Mouse (Mus musculus) lung, adult 2 months (tissue): ENCODE measurements at regions not wholly inside any gene's neighbourhood (a gene's known extent, or its start where the extent isn't known, plus 50 kb on each side); places are given as distances from the start of the nearest gene placed in this dataset.

Experiments
- CTCF ChIP-seq: fragments of 200-500 bp; IDR thresholded peaks from 2 replicates; pipeline ENCODE4 v1.5.1; 2011; ENCODE audit warnings: mild to moderate bottlenecking, low read length, control low read depth; ENCODE audit not compliant: insufficient read depth
- POLR2A ChIP-seq: fragments of 200-500 bp; IDR thresholded peaks from 2 replicates; pipeline ENCODE4 v1.6.1; 2011; ENCODE audit warnings: low read depth, mild to moderate bottlenecking, control low read depth, low read length, borderline replicate concordance; ENCODE audit errors: extremely low read depth

- TF ChIP-seq CTCF (no peak), POLR2A (no peak)
These were observed 811.9 kb downstream of the Diaph3 start for GRCm38 (mm10) chr14:86329176-86329575.
